Mouse (Mus musculus) natural killer cell, adult 2 months (primary cell): ENCODE results near the gene Zfp541.

ENCODE experiments used
- DNase-seq, 2 experiments: peaks; one replicate each; pipeline ENCODE4 v3.0.0; 2022; ENCODE audit warnings: low spot score in 2 of 2

The Zfp541 gene

DNA sequence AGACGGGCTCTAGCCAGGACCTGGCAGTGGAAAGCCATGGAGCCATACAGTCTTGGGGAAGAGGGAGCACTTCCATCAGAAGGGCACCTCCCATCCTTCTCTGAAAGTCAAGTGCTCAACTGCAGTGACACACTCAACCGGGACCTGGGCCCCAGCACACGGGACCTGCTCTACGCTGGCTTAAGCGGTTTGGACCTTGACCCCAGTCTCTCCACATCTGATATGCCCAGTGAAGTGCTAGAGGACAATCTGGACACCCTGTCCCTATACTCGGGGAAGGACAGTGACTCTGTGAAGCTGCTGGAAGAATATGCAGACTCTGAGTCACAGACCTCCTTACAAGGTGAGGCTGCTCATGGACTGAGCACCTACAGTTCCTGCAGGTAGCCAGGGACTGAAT is 10.3 kb downstream of the Zfp541 start:
- DNase-seq, result no peak

DNA sequence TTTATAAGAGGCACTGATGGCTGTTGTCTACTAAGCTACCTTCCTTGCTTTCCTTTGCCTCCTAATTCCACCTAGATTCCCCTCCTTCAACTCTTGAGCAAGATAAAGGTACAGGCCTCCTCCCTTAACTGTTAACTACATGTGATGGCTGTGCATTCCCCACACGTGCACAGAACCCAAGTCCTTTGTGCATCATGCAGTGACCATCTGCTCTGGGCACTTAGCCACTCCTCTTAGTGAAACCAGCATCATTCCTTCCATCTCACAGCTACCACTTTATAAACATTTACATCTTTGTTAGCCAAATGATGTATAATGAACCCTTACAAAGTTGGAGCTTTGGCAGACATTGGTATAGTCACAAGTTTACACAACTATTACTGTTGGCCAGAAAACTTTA is 18.3 kb downstream of the Zfp541 start:
- DNase-seq, result no peak

DNA sequence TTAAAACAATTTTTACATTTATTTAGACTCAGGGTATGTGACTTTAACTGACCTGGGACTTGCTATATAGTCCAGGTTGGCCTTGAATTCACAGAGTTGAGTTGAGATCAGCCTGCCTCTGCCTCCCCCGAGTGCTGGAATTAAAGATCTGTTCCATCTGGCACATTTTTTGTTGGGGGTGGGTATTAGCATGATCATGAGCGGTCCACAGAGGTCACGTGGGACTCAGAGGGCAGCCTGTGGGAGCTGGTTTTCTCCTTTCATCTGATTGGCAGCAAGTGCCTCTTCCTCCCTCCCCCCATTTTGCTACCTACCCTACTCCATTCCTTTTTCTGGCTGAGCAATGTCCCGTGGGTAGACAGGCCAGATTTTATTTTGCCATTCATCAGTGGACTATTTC is 19.0 kb downstream of the Zfp541 start:
- DNase-seq, result no peak

DNA sequence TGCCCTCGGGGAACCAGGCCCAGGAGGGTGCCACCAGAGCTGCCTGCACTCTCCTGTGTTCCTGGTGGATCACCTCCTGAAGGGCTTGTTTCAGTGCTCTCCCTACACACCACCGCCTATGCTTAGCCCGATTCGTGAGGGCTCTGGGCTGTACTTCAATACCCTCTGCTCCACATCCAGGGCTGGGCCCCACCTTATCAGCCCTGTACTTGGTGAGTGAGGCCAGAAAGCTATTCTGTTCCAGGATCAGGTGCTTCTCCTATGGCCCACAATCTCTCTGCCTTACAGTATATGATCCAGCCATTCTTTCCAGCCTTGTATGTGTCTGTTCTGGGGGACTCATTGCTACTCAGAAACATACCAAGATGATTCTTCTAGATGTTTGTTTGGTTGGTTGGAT is 21.7 kb downstream of the Zfp541 start:
- DNase-seq, result no peak

DNA sequence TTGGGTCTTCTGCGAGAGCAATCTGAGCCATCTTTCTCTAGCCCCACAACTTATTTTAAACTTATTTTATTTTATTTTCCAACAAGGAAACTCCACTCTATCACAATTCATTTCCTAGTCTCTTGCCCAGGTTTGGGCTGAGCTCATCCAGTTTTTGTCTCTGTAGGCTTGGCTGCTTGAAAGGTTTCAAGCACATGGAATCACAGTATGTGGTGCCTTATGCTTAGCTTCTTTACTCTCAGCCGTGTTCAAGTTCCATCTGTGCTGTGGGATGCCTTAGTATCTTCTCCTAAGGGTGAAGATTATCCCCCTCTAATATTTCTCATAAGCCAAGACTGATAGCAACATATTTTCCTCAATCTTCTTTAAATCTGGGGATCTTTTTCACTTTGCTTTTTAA is 26.0 kb downstream of the Zfp541 start:
- DNase-seq, result no peak

DNA sequence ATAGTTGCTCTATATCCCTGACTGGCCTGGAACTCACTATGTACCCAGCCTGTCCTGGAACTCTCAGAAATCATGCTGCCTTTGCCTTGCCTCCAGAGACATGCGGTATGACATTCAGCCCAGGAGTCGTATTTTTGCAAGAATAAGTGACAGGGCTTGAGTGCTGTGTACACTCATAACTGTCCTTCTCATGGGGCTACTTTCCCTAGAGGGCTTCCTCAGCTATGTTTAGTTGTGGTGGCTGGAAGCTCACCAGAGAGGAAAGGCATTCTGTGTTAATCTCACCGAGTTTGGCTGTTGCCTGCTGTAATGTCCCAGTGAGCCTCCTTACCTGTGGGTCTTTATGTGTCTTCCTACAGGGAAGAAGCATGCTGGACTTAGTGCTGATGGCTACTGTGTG is 33.0 kb downstream of the Zfp541 start:
- no peak for DNase-seq

DNA sequence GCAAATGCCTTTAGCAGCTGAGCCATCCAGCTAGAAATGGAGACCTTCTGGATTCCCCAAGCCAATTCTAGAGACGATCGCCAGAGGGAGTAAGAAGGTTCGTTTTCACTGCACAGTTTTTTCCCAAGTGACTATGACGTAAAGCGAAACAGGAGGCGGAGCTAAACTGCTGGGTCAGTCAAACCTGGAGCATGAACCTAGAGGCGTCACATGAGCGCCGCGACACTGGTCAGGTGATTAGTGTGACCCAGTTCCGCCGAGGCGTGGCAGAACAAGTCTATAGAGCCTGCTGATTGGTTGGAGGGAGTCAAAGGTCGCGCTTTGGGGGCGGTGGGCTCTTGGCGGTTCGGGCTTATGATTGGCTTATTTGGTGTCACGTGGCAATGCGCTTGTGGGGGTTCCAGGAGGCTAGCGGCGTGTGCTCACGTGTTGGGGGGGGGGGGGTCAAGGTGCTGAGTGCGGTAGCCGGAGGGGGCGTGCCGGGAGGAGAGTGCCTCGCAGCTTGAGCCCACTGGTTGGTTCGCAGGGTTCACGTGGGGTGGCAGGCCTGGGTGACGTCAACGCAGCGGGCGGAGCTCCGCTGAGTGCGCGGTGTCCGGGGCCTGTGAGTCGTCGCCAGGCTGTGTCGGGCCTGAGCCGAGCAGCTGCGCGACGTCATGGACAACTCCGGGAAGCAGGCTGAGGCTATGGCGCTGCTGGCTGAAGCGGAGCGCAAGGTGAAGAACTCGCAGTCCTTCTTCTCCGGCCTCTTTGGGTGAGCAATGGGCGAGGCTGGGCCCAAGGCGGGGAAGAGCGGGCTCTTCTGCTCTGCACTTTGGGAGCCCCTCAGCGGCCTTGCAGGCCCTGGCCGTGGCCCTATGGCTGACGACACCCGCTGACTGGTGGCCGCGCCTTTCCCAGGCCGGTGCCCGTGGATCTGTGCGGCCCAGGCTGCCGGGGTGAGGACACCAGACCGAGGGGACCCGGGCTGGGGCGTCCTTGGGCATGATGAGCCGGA is 36.7 kb downstream of the Zfp541 start, which contains the start of gene Napa:
TSS of gene Napa (plus strand) at position 438 of the 997 bp plus-strand sequence.
- peak; percentile 98 to 99 for DNase-seq

DNA sequence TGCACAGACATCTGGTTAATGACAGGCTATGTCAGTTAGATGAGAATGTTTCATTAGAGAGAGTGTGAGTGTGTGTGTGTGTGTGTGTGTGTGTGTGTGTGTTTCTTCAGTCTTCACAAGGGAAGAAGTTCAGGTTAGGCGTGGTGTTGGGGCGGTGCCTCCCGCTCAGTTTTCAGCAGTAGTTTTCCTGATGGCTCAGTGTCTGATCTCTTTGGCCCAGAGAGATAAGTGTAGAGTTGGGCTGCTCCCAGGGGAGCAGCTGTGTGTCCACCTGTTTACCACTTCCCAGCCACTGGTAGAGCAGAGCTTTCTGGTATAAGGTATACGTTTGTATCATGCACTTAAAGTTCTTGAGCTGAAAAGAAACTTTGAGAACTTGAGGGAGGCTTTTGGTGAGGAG is 38.3 kb downstream of the Zfp541 start:
- no peak for DNase-seq

DNA sequence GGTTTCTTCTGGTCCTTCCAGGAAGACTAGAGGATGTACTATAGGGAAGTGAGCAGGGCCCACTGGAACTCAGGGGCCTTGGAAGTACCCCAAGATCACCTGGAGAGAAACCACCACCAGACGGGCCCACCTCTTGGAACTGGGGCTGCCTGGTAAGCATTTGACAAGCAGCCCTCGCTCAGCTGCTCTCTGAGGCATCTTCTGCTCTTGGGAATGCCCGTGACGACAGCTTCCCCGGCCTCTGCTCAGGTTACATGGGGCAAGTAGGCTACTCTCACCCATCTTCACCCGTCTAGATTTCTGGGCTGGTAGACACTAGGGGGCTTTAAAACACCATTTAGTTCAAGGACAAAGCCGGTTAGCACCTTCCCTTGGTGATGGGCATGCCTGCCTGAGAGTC is 39.5 kb downstream of the Zfp541 start:
- no peak for DNase-seq

DNA sequence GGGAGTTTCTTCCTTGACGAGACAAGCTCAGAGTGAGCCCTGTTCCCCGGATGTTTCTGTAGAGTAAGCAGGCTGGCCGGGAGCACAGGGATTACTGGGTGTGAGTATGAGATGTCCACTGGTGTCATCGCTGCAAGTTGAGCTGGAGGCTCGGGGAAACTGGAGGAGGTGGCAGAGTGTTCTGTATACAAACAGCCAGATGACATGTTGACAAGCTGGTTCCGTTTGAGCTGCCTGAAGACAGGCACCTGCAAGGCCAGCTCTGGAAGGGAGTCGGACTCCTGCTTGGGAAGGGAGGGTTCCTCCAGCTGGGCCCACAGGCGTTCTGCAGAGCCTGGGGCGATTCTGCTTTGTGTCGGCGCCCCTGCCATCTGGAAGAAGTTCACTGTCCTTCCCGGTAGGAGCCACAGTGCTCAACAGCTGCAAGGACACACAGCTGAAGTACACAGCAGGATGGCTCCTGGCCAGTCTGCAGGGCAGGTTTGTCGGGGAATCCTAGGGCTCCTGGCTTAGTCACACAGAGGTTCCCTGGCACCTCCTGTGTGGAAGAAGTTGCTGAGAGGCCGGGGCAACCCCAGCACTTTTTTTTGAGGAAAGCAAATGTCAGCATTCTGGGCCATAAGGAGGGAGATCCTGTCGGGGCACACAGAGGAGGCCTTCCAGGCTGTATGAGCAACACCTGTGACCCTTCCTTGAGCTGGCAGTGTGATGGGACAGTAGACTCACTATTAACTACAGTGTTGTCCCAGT is 40.3 kb downstream of the Zfp541 start:
- no peak for DNase-seq

DNA sequence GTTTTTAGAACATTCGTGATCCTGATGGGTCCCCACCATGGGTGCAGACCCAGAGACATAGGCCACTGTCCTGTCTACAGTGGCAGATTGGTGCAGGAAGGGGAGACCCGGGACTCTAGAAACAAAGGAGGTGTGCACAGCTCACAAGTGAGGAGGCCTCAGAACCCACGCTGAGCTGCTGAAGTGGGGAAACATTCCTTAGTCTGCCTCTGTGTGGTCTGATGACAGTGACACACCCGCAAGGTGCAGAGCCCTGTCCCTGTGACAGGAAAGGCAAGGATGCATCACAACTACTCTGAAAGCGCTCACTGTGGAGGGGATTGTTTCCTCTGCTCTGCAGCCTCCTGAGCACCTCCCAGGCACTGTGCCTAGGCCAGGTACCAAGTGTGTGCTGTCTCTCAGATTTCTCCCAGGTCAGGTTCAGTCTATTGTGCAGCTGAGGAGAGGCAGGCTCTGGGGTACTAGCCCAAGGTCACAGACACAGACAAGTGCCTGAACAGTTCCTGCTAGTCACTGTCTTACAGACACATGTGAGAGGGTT is 41.1 kb downstream of the Zfp541 start:
- DNase-seq, result no peak

DNA sequence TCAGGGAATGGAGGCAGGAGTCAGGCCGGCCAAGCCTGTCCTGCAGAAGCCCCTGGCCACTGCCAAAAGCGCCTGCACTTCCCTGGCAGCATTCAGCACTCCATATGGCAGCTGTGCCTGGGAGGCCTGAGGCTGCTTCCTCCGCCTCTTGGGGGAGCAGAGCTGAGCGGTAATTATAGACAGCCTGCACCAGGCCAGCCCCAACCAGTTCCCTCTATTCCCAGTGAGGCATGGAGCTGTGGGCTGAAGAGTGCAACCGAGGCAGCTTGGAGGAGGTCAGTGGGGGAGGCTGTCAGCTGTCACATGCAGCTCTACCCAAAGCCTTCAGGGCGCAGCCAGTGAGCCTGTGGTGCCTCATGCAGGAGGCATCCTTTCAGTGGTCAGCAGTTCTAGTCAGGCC is 42.1 kb downstream of the Zfp541 start:
- DNase-seq, result no peak

DNA sequence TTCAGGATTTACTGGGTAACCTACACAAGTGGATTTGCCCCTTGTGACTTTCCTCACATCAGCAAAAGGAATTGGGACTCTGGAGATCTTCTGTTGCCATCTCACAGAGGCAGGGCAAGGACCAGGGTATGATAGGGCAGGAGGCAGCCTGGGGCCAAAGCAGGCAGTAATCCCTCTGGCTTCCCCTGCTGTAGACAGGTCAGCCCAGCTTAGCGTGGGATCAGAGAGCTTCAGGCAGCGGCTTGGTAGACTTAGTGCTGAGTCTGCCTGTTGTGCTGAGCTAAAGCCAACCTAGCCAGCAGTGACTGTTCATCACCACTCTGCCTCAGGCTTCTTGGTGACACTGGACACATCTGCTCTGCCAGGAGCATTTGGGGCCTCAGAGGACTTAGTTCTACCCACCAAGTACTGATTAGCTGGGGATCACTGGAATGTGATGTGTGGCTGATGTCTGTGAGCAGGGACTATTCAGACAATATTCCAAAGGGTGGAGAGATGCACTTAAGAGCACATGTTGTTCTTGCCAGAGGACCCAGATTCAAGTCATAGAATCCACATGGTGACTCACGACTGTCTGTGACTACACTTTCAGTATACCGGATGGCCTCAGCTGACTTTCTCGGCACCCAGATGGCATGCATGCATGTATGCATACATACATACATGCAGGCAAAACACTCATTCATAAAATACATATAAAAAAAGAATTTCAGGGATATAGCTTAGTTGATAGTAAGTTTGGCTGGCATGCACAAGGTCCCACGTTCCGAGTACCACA is 43.2 kb downstream of the Zfp541 start:
- no peak for DNase-seq

DNA sequence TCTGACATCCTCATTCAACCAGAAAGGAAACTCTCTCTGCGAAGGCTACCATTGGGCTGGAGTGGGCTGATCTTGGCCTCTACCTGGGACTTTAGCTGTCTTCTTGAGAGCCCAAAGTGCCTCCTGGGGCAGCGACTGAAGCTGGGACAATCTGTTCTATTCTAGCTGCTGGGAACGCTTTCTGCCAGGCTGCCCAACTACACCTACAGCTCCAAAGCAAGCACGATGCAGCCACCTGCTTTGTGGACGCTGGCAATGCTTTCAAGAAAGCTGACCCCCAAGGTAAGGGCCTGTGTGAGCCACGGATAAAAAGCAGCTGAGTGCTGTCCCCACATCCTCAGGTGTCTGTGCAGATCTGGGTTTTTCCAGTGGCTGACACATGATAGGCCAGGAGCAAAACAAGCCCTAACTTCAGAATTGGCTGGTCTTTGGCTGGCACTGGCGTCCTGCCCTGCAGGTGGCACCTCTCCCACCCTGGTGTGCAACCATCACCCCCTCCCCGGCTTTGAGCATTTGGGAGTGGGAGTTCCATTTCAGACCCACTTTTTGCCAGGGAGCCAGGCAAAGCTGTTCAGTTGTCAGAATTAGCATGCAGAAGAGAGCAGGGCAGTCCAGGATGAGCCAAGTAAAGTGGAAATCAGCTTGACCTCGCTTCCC is 47.4 kb downstream of the Zfp541 start:
- DNase-seq, result no peak

DNA sequence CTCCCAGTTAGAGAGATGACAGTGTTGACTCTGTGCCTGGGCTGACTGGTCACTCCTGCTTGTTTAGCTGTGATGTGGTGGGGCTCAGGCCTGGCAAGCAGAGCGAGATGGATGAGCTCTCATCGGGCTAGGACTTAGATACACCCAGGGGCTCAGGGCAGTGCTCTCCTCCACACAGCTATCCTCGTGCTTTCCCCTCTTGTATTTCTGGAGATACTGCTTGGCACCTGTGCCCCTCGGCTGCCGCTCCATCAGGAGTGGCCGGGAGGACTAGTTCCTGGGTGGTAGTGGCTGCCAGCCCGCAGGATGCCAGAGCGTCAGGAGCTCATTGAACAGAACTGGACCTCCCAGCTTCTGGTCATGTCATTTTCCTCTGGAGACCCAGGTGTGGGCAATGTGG is 48.5 kb downstream of the Zfp541 start:
- no peak for DNase-seq

DNA sequence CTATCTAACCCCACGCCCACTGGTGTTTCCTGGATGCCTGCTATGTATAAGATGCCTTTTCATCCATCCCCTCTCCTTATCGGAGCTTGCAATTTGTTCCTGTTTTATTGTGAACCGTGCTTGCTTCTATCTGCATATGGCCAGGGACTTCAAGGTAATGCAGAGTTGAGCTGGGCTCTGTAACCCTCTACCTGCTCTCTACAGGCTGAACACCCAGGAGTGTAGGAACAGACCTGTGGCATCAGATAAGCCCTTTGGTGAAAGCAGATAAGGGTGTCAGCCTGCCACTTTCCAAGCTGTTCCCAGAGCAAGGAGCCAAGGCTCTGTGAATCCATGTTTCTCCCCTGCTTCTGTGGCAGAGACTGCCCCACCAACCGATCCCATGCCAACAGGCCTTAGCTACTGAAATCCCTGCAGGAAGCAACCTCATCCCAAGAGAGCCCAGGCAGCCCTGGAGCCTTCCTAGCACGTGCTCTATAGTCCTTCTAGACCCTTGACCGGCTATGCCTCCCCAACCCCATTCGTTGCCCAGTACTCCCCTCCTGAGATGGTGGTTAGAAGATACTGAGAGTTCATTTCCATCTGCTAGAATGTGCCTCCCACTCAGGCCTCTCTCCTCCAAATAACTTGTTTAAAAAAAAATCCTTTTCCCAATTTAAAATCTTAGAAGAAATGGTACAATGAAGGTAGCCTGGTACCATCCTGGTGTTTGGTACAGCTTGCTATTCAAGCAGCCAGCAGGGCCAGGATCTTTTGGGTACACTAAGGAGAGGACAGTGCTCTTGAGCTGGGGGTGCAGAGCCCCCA is 49.9 kb downstream of the Zfp541 start:
- no peak for DNase-seq

DNA sequence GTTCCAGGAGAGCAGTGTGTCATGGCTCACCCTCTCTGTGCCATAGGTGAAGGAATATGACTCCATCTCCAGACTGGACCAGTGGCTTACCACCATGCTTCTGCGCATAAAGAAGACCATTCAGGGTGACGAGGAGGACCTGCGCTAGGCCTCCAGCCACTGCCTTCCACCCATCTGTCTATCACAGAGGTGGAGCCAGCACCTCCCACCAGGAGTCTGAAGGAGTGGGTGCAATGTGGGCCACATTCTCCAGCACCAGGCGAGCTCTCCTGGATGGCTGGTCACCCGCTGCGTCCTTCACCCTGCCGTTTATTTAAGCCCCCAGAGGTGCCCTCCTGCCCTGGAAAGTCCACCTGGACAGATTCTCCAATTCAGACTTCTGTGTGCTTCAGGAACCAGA is 54.8 kb downstream of the Zfp541 start:
- no peak for DNase-seq

DNA sequence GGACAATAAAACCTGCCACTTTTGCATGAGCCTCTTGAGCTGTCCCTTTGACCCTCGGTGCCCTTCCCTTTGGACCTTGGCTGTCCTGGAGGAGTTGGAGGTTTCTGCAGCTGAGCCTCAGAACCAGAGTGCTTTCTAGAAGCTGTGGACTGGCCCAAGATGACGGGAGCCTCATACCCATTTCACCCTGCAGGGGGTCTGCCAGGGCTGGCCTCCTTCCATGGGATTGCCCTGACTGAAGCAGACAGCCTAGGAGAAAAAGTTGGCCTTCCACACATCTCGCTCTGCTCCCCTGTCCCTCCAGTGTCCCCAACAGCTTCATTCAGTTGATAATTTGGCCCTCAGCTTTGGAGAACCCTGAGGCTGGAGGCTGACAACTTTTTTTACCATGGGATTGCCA is 55.5 kb downstream of the Zfp541 start:
- DNase-seq, result no peak

DNA sequence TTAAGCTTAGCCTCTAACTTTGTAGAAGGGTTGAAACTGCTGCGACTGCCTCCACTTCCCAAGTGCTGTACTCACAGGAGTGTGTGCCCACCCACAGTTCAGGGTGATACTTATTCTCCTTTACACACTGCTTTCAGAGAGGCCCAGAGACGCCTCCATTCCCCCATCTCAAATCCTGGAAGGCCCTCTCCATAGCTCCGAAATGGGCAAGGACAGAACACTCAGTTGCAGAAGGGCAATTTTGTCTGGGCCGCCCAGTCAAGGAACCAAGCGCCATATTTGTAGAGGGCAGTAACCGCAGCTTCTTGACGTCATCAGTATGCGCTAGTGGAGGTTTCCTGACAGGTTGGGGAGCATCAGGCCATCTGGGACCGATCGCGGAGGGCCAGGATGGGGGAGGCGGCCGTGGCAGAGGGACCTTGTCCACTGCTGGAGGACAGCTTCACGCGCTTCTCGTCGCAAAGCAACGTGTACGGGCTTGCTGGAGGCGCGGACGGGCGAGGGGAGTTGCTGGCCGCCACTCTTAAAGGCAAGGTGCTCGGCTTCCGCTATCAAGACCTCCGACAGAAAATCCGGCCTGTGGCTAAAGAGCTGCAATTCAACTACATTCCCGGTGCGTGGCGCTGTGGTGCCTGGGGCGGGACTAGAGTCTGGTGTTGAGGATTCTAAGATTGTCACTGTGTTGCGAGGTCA is 58.1 kb downstream of the Zfp541 start, which contains the start of gene Kptn:
TSS of gene Kptn (plus strand) at position 327 of the 693 bp plus-strand sequence.
- peak; percentile 94 to 95 for DNase-seq

DNA sequence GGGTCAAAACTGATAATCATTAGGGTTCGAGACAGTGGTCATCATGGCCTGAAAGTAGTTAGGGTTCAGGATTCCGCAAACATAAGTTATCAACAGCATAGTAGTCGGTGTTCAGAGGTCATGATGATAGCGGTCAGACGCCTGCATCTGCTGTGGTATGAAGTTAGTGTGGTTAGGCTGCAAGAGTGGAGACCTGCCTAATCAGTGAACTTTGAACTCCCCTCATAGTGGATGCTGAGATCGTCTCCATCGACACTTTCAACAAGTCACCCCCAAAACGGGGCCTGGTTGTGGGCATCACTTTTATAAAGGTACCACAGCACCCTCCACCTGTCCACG is 58.6 kb downstream of the Zfp541 start:
- no peak for DNase-seq
